Mouse (Mus musculus): ENCODE measurements around the gene Arl4a. TPM values are rescaled to one million over a fixed set of nuclear protein-coding genes. Genes with fewer than 3 reads are reported as not detected.
A peak's percentile ranks its signal among the peaks of the same experiment; 100 is the strongest.

The Arl4a gene
- polyA plus RNA-seq, 1 experiment from 2014 or later = 23.5 TPM

DNA sequence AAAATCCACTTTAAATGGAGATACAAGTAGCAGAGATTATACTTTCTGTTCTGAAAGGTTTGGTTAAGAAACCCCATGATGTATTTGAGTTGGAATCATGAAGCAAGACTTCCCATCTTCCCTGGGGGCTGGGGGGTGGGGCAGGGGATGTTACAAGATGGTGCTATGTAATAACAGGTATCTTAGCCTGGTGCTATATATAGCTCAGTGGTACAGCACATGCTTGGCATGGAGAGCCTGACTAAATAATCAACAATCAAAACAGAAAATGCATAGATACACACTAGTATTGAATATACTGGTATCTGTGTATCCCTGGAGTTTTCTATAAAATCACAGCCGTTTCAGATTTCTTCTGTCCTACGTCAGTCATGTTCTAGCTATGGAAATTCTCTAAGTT lies 61.4 kb downstream of the Arl4a start:
- no peaks in the 10 kb centered on the region for H3K36me3 ChIP-seq (replicated peaks)
- WGBS = 92% methylated on average over 2 of the region's 2 CpGs
- DNase-seq (ENCODE audit: low spot score) = no peak
- no peak overlapping the region for H3K4me3 ChIP-seq
- H3K4me1 ChIP-seq = peaks cover 15% of the 10 kb centered on the region
- H3K27ac ChIP-seq (replicated peaks) = no peak overlapping the region
- H3K9me3 ChIP-seq = no peaks in the 10 kb centered on the region
- H3K27me3 ChIP-seq (replicated peaks; ENCODE audit: low read depth, poor library complexity, severe bottlenecking) = no peaks in the 10 kb centered on the region

DNA sequence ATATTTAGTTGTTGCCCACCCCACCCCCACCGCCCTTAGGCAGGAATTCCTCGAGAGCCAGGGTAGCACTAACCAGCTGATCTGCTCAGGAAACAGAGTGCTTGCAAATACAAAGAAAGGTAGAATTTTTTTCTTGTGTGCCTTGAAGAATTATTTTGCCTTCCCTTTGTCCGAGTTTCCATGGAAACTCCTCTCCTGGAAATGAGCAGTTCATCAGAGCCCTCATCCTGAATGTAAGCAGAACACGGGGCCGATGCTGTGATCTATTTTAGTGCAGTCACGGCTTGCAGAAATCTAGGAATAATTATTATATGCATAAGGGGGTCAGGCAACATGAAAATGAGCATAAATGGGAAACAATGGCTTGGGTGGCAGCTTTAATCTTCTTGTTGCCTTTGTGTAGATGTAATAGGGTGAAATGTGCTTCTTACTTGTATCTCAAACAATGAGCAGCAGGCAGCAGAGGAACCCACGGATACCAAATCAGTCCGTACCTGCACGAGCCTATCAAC lies 61.9 kb downstream of the Arl4a start:
- 58% methylated on average over 9 of the region's 9 CpGs for WGBS
- DNase-seq (ENCODE audit: low spot score) = peak; percentile 13
- no peak overlapping the region for H3K4me3 ChIP-seq

DNA sequence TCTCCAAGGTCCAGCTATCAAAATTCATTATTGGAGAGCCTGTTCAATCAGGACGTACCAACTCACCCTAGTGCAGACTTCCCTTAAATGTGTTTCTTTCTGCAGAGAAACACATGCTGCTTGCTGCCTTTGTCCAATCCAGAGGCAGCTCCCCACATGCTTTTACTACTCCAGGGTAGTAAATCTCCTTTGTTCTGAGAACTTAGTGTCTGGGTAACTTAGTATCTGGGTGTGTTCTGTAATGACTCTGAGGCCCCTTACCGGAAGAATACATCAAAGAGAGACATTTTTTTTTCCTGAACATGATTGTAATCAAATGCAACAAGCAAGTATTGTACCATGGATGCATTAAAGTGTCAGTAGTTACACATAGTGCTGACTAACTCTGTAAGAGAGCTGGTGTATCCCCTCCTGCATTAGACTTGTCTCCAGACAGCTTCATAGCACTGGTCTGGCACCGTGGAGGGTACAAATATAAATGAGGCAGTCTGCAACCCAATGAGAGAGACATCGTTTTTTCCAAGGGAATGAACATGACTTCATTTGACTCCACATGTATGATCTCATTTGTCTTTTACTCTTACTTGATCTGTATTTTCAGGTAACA lies 62.7 kb downstream of the Arl4a start:
- no peaks in the 10 kb centered on the region for H3K27me3 ChIP-seq (replicated peaks; ENCODE audit: low read depth, poor library complexity, severe bottlenecking)
- no peaks in the 10 kb centered on the region for H3K36me3 ChIP-seq (replicated peaks)
- DNase-seq (ENCODE audit: low spot score) = no peak
- peaks cover 15% of the 10 kb centered on the region for H3K4me1 ChIP-seq
- H3K27ac ChIP-seq (replicated peaks) = no peak overlapping the region; the same call in 1 of the 2 replicates
- no peaks in the 10 kb centered on the region for H3K9me3 ChIP-seq
- 55% methylated on average over 4 of the region's 4 CpGs for WGBS
- H3K4me3 ChIP-seq = no peak overlapping the region

More for the DNA sequence above, 61.9 kb downstream of the Arl4a start:
- Histone ChIP-seq H3K27ac (replicated peaks) (no peak overlapping the region), H3K27me3 (replicated peaks; ENCODE audit: low read depth, poor library complexity, severe bottlenecking) (no peaks in the 10 kb centered on the region), H3K36me3 (replicated peaks) (no peaks in the 10 kb centered on the region), H3K9me3 (no peaks in the 10 kb centered on the region), H3K4me1 (peaks cover 15% of the 10 kb centered on the region)

DNA sequence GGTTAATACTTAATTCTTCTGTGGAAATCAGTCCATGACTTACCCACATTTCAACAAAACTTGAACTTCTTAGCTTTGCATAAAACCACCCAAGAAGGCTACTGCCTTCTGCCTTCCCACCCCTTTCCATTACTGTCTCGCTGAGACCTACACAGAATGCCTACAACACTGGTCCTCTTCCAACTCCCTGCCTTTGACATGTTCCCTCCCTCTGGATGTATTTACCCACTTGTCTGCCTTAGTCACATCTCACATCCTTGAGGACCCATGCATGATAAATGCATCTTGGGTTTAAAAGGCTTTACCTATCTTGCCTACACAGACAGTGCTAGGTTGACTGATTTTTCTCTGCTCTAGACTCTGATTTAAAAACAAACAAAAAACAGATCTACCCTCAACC lies 63.6 kb downstream of the Arl4a start:
- Histone ChIP-seq H3K9me3 (no peaks in the 10 kb centered on the region), H3K27ac (replicated peaks) (no peak overlapping the region), H3K4me1 (peaks cover 15% of the 10 kb centered on the region), H3K36me3 (replicated peaks) (no peaks in the 10 kb centered on the region), H3K4me3 (no peak overlapping the region), H3K27me3 (replicated peaks; ENCODE audit: low read depth, poor library complexity, severe bottlenecking) (no peaks in the 10 kb centered on the region)
- no peak for DNase-seq (ENCODE audit: low spot score)
- 97% methylated on average over 1 of the region's 1 CpGs for WGBS

DNA sequence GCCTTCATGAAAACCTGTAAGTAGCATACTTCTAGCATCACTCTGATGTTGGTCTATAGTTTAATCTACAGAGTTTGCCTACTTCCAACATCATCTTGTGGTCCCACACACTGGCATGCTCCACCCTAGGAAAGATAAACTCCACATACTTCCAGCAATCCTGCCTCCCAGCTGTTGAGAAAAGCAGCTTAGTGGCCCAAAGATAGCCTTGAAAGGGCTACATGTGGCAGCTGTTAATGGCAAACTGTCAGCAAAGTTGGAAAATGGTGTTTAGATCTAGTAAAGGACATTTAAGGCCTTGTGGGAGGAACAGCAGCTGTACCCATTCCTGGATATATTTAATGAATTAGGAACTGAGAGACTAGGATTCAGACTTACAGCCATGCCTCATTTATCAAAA lies 68.3 kb downstream of the Arl4a start:
- H3K4me1 ChIP-seq = no peaks in the 10 kb centered on the region
- no peak for DNase-seq (ENCODE audit: low spot score)
- H3K27me3 ChIP-seq (replicated peaks; ENCODE audit: low read depth, poor library complexity, severe bottlenecking) = no peaks in the 10 kb centered on the region
- H3K4me3 ChIP-seq = no peak overlapping the region
- H3K9me3 ChIP-seq = no peaks in the 10 kb centered on the region
- H3K27ac ChIP-seq (replicated peaks) = no peak overlapping the region
- no peaks in the 10 kb centered on the region for H3K36me3 ChIP-seq (replicated peaks)

DNA sequence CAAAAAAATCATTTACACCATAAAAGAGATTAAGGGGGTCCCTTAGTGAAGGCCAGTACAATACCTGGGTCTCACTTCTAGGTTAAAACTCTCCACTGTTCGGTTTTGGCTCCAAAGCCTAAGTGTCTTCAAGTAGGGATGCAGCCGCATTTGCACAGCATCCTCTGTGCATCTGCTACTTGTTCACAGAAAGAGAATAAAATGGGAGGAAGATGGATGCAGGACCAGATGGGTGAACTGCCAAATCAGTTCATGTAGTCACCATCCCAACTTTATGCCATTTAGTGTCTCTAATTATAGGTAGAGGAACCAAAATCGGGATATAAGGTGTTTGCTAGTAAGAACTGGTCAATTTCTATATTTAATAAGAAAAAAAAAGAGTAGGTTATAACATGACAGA lies 69.7 kb downstream of the Arl4a start:
- Histone ChIP-seq H3K4me3 (no peak overlapping the region), H3K4me1 (no peaks in the 10 kb centered on the region), H3K36me3 (replicated peaks) (no peaks in the 10 kb centered on the region), H3K27me3 (replicated peaks; ENCODE audit: low read depth, poor library complexity, severe bottlenecking) (no peaks in the 10 kb centered on the region), H3K9me3 (no peaks in the 10 kb centered on the region), H3K27ac (replicated peaks) (no peak overlapping the region)
- WGBS = 91% methylated on average over 3 of the region's 3 CpGs
- DNase-seq (ENCODE audit: low spot score) = no peak

DNA sequence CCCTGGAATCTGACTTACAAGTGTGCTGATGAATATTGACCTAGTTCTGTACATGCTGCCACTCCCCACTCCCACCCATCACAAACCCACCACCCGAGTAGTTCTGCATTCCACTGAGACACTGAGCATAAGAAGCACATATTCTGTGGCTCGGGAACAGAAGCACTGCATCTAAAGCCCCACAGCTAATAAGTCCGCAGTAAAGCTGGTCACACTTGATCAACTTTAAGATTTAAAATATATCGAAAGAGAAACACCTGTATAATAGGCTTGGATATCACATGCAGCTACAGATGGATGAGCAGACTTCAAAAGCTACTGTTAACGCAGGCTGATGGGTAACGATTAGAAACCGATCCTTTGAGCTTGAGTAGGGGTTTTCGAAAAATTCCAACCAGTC lies 78.7 kb downstream of the Arl4a start:
- H3K4me1 ChIP-seq = no peaks in the 10 kb centered on the region; the same call in 1 of the 2 replicates
- no peak overlapping the region for H3K4me3 ChIP-seq
- H3K27ac ChIP-seq (replicated peaks) = no peak overlapping the region
- H3K36me3 ChIP-seq (replicated peaks) = no peaks in the 10 kb centered on the region
- 0 out of 2 replicates have a peak, but pooled peaks cover 4% of the 10 kb centered on the region for H3K9me3 ChIP-seq
- WGBS = 90% methylated on average over 8 of the region's 8 CpGs
- no peaks in the 10 kb centered on the region for H3K27me3 ChIP-seq (replicated peaks; ENCODE audit: low read depth, poor library complexity, severe bottlenecking)
- no peak for DNase-seq (ENCODE audit: low spot score)

DNA sequence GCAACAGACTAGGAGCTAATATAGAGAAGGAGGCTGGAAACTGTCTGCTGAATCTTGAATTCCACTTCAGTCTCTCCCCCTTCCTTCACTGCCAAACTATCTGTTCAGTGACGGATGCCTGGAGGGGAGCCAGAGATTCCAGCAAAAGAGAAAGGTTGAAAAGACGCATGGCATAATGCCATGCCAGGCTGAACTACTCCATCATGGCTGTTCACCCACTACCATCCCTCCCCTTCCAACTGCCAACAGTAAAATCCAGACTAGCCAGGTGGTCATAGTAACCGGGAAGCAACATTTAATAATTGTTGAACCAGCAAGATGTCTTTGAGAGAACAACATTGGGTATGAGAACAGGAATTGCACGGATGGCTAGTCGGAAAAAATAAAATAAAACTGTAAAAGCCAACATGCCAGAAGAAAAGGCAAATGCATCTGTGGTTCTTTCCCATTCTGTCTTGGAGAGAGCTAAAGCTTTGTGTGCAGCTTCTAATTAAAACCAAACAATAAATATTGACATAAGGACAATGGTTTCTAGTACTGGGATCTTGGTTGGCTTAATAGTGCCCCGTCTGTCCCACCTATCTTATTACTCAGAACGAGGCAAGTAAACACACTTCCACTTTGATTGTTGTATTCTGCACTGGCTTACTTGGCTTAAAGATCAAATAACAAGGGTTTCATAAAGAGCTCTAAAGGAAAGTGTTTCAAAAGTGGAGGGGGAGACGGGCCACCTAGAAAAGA lies 79.7 kb downstream of the Arl4a start:
- Histone ChIP-seq H3K9me3 (0 out of 2 replicates have a peak, but pooled peaks cover 4% of the 10 kb centered on the region), H3K4me3 (no peak overlapping the region), H3K4me1 (no peaks in the 10 kb centered on the region; the same call in 1 of the 2 replicates), H3K27me3 (replicated peaks; ENCODE audit: low read depth, poor library complexity, severe bottlenecking) (no peaks in the 10 kb centered on the region), H3K27ac (replicated peaks) (no peak overlapping the region), H3K36me3 (replicated peaks) (no peaks in the 10 kb centered on the region)
- DNase-seq (ENCODE audit: low spot score) = no peak
- WGBS = 73% methylated on average over 8 of the region's 8 CpGs

DNA sequence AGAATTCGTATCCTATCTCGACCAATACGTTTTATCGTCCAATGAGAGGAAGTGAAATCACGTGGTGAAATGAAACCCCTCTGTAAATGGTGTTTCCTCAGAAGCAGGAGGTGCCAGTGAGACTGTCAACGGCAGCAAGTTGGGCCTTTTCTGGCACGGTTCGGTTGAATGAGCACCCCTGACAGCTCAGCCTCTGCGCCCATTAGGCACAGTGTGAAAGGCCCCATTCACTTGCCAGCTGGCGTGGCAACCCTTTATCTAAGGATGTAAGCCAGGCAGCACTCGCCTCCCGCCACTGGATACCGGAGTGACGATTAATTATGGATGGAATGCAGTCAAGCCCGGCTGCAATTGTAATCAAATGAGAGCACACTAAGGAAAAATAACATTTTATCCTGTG lies 81.4 kb downstream of the Arl4a start:
- Histone ChIP-seq H3K27me3 (replicated peaks; ENCODE audit: low read depth, poor library complexity, severe bottlenecking) (no peaks in the 10 kb centered on the region), H3K9me3 (0 out of 2 replicates have a peak, but pooled peaks cover 4% of the 10 kb centered on the region), H3K27ac (replicated peaks) (no peak overlapping the region), H3K4me3 (0 out of 2 replicates have a peak overlapping the region, but pooled peaks have one; percentile 25), H3K4me1 (no peaks in the 10 kb centered on the region; the same call in 1 of the 2 replicates), H3K36me3 (replicated peaks) (no peaks in the 10 kb centered on the region)
- WGBS = 47% methylated on average over 15 of the region's 15 CpGs
- DNase-seq (ENCODE audit: low spot score) = peak; percentile 46

Other genes starting within 250 kb of the Arl4a start
- gene Scin, start 96.2 kb upstream of the Arl4a start, polyA plus RNA-seq (2016; fragmentation: Nextera tagmentation; extraction: Ambion mirVana) = 0.05 TPM in 1 of 2 replicates, not detected in the other
- gene Lsmem1, start 161.5 kb upstream of the Arl4a start, polyA plus RNA-seq (2016; fragmentation: Nextera tagmentation; extraction: Ambion mirVana) = not detected in 2 replicates
- 111 and 116 TPM in 2 replicates for gene Ifrd1, start 210.5 kb upstream of the Arl4a start, polyA plus RNA-seq (2016; fragmentation: Nextera tagmentation; extraction: Ambion mirVana)

All from embryonic facial prominence, embryonic 10.5 days (tissue).